In genomic region chr1:45947843-45948242, GRCm38 (mm10) we compare ENCODE assay signal across 27 mouse cellular contexts. TPM values are rescaled to one million over a fixed set of nuclear protein-coding genes. Genes with fewer than 3 reads are reported as not detected.
DNase-seq lines count a peak whose midpoint lies in the region; ATAC-seq and TF ChIP-seq lines count a peak whose summit lies in the region.
"Had no signal": no experiment of that assay in that cellular context is flagged by ENCODE, and none has a peak within 500 bp of the region (broad histone marks: within the 10 kb centered on the region; RNA-seq: fewer than 3 reads in every experiment).

No protein-coding gene starts in this region.

- H3K4me3 ChIP-seq in MEL (ENCODE audit: control insufficient read depth in 1 of 2, insufficient read depth in 1 of 2, low read depth in 2 of 2, low read length in 2 of 2), result no peak overlapping the region
- H3K4me3 ChIP-seq: embryonic facial prominence, embryonic 13.5 days; forebrain, embryonic 13.5 days; heart, embryonic 12.5 days had no signal

- H3K27me3 ChIP-seq in MEL (ENCODE audit: control insufficient read depth in 1 of 2, insufficient read depth in 2 of 2, low read length in 2 of 2), result no peaks in the 10 kb centered on the region; a peak in 1 of 4 replicates
- H3K27me3 ChIP-seq: embryonic facial prominence, embryonic 13.5 days; forebrain, embryonic 13.5 days; heart, embryonic 12.5 days had no signal

- no peaks in the 10 kb centered on the region for H3K79me2 ChIP-seq in MEL (ENCODE audit: control insufficient read depth, insufficient read depth, low read length, poor library complexity)

- peak; percentile 64 to 76 for TF ChIP-seq EP300 in MEL (IDR thresholded peaks at IDR 0.05; ENCODE audit: low read depth in 1 of 2, low read length in 2 of 2)

- DNase-seq in 416B (ENCODE audit: low read depth) (peak; percentile 74), MEL (ENCODE audit: low read depth, low spot score) (peak; percentile 74)
- no peak for DNase-seq in adrenal gland, postnatal 14 days
- no peak for DNase-seq in left cerebral cortex, postnatal 36 days (ENCODE audit: low spot score in 2 of 2)
- DNase-seq: cerebellum, adult 2 months; cerebellum, postnatal 14 days; forebrain, postnatal 0 days; gastrocnemius, postnatal 14 days had no signal

- TF ChIP-seq POLR2A in MEL (IDR thresholded peaks at IDR 0.05; ENCODE audit: control insufficient read depth in 1 of 2, insufficient read depth in 1 of 2, low read depth in 1 of 2, low read length in 2 of 2, poor library complexity in 1 of 2), result no peak

- intact Hi-C loops in left cerebral cortex, postnatal 36 days (cut with DNase I), result no loop called here

- no peaks in the 10 kb centered on the region for H3K9me3 ChIP-seq in MEL (replicated peaks; ENCODE audit: insufficient read depth, low read length)
- H3K9me3 ChIP-seq: embryonic facial prominence, embryonic 13.5 days; forebrain, embryonic 13.5 days; heart, embryonic 12.5 days had no signal

- no peaks in the 10 kb centered on the region for H3K4me1 ChIP-seq in MEL (ENCODE audit: control insufficient read depth in 1 of 2, insufficient read depth in 2 of 2, low read length in 2 of 2)
- H3K4me1 ChIP-seq: embryonic facial prominence, embryonic 13.5 days; forebrain, embryonic 13.5 days; heart, embryonic 12.5 days had no signal

- no peak for TF ChIP-seq CTCF in MEL (IDR thresholded peaks at IDR 0.05 in 2 of 3, conservative IDR thresholded peaks at IDR 0.05 in 1 of 3; ENCODE audit: control insufficient read depth in 1 of 3, insufficient read depth in 1 of 3, low read depth in 2 of 3, low read length in 3 of 3, poor library complexity in 1 of 3, severe bottlenecking in 1 of 3)

- H3K36me3 ChIP-seq in MEL (ENCODE audit: control insufficient read depth in 1 of 2, insufficient read depth in 2 of 2, low read length in 2 of 2), result no peaks in the 10 kb centered on the region
- H3K36me3 ChIP-seq: embryonic facial prominence, embryonic 13.5 days; heart, embryonic 12.5 days had no signal

- ATAC-seq in hematopoietic stem cell, adult 5-6 weeks (replicated peaks in 1 of 2; ENCODE audit: insufficient read depth in 1 of 2, low FRiP score in 2 of 2, low TSS enrichment in 1 of 2, low read depth in 1 of 2, poor library complexity in 2 of 2, severe bottlenecking in 2 of 2), result peak; percentile 68 to 73
- ATAC-seq in megakaryocyte-erythroid progenitor cell, adult 5-6 weeks (replicated peaks; ENCODE audit: low FRiP score, low TSS enrichment, poor library complexity, severe bottlenecking), result peak; percentile 73
- ATAC-seq: activated CD4-positive, CD25-positive, alpha-beta regulatory T cell, adult 4 months; forebrain, embryonic 13.5 days; forebrain, postnatal 0 days; hindbrain, postnatal 0 days; Patski had no signal

- TF ChIP-seq RAD21 in MEL (IDR thresholded peaks at IDR 0.05; ENCODE audit: low read depth, low read length), result no peak

- H3K9ac ChIP-seq in MEL (ENCODE audit: control insufficient read depth, low read depth, low read length, poor library complexity, severe bottlenecking), result no peak overlapping the region
- H3K9ac ChIP-seq: embryonic facial prominence, embryonic 13.5 days; forebrain, embryonic 13.5 days; forebrain, postnatal 0 days; heart, embryonic 12.5 days had no signal

- H3K27ac ChIP-seq in MEL (ENCODE audit: control insufficient read depth, low read depth, low read length), result no peak overlapping the region
- H3K27ac ChIP-seq: embryonic facial prominence, embryonic 13.5 days; forebrain, embryonic 13.5 days; hindbrain, postnatal 0 days had no signal

TF ChIP-seq in MEL, 35 proteins besides CTCF, POLR2A, EP300 and RAD21:
- TF ChIP-seq TAL1 (IDR thresholded peaks at IDR 0.05; ENCODE audit: low read length), result peak; percentile 43; the same call in 1 of the 2 replicates
- TF ChIP-seq MAFK (IDR thresholded peaks at IDR 0.05; ENCODE audit: borderline replicate concordance, low read depth, low read length), result no peak
- no peak for TF ChIP-seq JUND (IDR thresholded peaks at IDR 0.05; ENCODE audit: low read depth, low read length)
- TF ChIP-seq GATA1 (IDR thresholded peaks at IDR 0.05; ENCODE audit: low read depth, low read length), result peak; percentile 65
- no peak for TF ChIP-seq ZMIZ1 (IDR thresholded peaks at IDR 0.05; ENCODE audit: low read depth, low read length)
- TF ChIP-seq ZKSCAN1 (IDR thresholded peaks at IDR 0.05; ENCODE audit: low read depth, low read length), result no peak
- TF ChIP-seq MAX (IDR thresholded peaks at IDR 0.05; ENCODE audit: low read length), result no peak
- no peak for TF ChIP-seq NELFE (IDR thresholded peaks at IDR 0.05; ENCODE audit: low read depth, low read length)
- TF ChIP-seq TBP (IDR thresholded peaks at IDR 0.05; ENCODE audit: low read depth, low read length), result no peak
- TF ChIP-seq SMC3 (IDR thresholded peaks at IDR 0.05; ENCODE audit: low read depth, low read length), result no peak
- peak; percentile 79; the same call in 1 of the 2 replicates for TF ChIP-seq RCOR1 (IDR thresholded peaks at IDR 0.05; ENCODE audit: low read depth, low read length)
- peak; percentile 49; the same call in 1 of the 2 replicates for TF ChIP-seq TCF12 (IDR thresholded peaks at IDR 0.05; ENCODE audit: low read depth, low read length)
- TF ChIP-seq HCFC1 (IDR thresholded peaks at IDR 0.05; ENCODE audit: low read depth, low read length), result no peak
- no peak for TF ChIP-seq MAZ (IDR thresholded peaks at IDR 0.05; ENCODE audit: low read depth, low read length)
TF ChIP-seq in MEL: peak in this region for 4.

RNA-seq across cellular contexts. Expression of gene Slc40a1, which starts 21.5 kb away (rescaled TPM):
- total RNA-seq in MEL (2012; rRNA removed), result 47.2 and 74.7 TPM in 2 replicates
- polyA plus RNA-seq in MEL (2012; ENCODE audit: insufficient read depth in 1 of 2, insufficient read length in 2 of 2, low read depth in 1 of 2, low replicate concordance in 2 of 2, missing spikeins in 1 of 2), result 10 to 100 TPM in 1 of 2 experiments, not detected in 1; 36.8 TPM
- total RNA-seq in hematopoietic stem cell, adult 5-6 weeks (2017), result 10.5 and 36.8 TPM in 2 replicates
- total RNA-seq in megakaryocyte-erythroid progenitor cell, adult 5-6 weeks (2014; fragmentation: Nextera tagmentation), result 70.2 and 91.8 TPM in 2 replicates
- total RNA-seq in megakaryocyte-erythroid progenitor cell, adult 5-6 weeks (2017), result 155 and 167 TPM in 2 replicates
- 17.8 and 32.3 TPM in 2 replicates for total RNA-seq in adrenal gland, postnatal 14 days (2021)
- 10 to 100 TPM; 10.8 to 12.8 TPM for total RNA-seq in left cerebral cortex, postnatal 36 days (2021)

RNA-seq across cellular contexts. Expression of gene Gm5269, which starts 57.8 kb away (rescaled TPM):
- not detected in 2 replicates for total RNA-seq in MEL (2012; rRNA removed)
- polyA plus RNA-seq in MEL (2012; ENCODE audit: insufficient read depth in 1 of 2, insufficient read length in 2 of 2, low read depth in 1 of 2, low replicate concordance in 2 of 2, missing spikeins in 1 of 2), result under 1 TPM in 1 of 2 experiments, not detected in 1; 0.67 TPM
- not detected in 2 replicates for total RNA-seq in hematopoietic stem cell, adult 5-6 weeks (2017)
- total RNA-seq in megakaryocyte-erythroid progenitor cell, adult 5-6 weeks (2014; fragmentation: Nextera tagmentation), result not detected in 2 replicates
- total RNA-seq in megakaryocyte-erythroid progenitor cell, adult 5-6 weeks (2017), result not detected in 2 replicates
- total RNA-seq in adrenal gland, postnatal 14 days (2021), result not detected in 2 replicates
- not detected for total RNA-seq in left cerebral cortex, postnatal 36 days (2021)
- total RNA-seq: adrenal gland, adult 2 months; adrenal gland, postnatal 36 days; ES-E14; forebrain, postnatal 0 days; gastrocnemius, adult 18-20 months; gastrocnemius, postnatal 14 days; heart, adult 8-10 months; heart, postnatal 25 days; hindbrain, postnatal 0 days had no signal
- polyA plus RNA-seq: activated CD4-positive, CD25-positive, alpha-beta regulatory T cell, adult 4 months; adrenal gland, adult 2 months; cerebellum, adult 2 months; cortical plate, adult 2 months; embryonic facial prominence, embryonic 13.5 days; forebrain, embryonic 13.5 days; forebrain, postnatal 0 days; gonadal fat pad, adult 2 months; heart, embryonic 12.5 days; heart, embryonic 16.5 days; hindbrain, embryonic 11.5 days; hindbrain, postnatal 0 days; intestine, embryonic 14.5 days; Patski had no signal

Comparison
In these comparisons a context has a peak if more than half of its experiments do, and no peak if none do; other contexts are left out.
1. DNase-seq: peak in 416B (single experiment) and MEL (single experiment); none in adrenal gland, postnatal 14 days (single experiment) and left cerebral cortex, postnatal 36 days (0 of 2).